Mouse (Mus musculus) erythroblast, embryonic 14.5 days (primary cell): Measurements from ENCODE around the gene Gnaz.

Experiments
- GATA1 ChIP-seq: IDR thresholded peaks from 2 replicates; pipeline ENCODE4 v1.6.1; 2012; ENCODE audit warnings: low read length, inconsistent platforms, mixed read lengths
- TAL1 ChIP-seq: IDR thresholded peaks from 3 replicates; pipeline ENCODE4 v1.6.1; 2012; ENCODE audit warnings: low read length, inconsistent platforms, mixed read lengths

DNA sequence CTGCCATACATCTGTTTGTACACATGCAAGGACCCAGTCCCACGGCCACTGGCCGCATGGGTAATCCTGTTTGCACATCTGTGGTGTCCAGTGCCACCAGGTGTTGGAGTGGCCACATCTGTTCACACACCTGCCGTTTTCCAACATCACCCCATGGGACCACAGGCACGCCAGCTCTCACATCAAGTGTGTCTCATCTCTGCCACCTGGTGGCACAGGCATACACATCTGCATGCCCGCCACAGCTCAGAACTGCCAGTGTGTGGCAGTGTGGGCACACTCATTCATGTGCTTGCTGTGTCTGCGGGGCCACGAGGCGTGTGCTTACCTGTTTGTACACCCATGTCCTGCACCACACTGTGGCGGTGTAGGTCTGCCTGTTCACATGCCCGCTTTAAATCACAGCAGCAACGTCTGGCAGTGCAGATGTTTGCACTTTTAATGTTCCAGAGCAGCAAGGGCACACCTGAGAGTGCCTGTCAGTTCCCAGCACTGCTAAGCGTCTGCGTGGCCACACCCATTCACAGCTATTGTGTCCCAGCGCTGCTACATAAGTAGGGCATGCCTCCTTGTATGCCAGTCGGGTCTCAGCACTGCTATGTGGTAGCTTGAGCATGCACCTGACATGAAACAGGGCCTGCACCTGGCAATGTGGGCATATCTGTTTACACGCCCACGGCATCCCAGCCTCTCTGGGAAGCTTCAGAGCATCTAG, 46.0 kb upstream of the Gnaz start:
- TF ChIP-seq GATA1, result no peak
- TF ChIP-seq TAL1, result no peak
